Mouse (Mus musculus): ENCODE data around the gene Mthfsl.
"Not testable (repeated sequence)": the region's sequence is repeated elsewhere in the genome, so short reads cannot be mapped to it uniquely, and the experiment has no call there.

Gene Mthfsl

DNA sequence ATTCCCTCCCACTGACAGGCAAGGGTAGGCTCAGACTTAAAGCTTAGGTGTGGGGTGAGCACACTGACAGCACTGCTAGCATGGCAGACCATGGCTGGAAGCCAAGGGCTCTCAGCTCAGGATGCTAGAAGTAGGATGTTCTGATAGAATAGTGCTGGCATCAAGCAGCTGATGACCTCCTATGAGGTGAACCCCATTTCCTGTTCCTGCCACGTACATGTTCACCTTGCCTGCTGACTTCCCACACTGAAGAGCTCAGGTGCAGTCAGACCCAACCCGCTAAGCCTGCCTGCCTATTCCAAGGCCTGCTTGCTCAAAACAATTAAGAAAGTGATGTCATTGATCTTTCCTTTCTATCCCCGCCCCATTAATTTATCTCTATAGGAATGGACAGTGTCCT lies 30.6 kb downstream of the Mthfsl start:
- not testable (repeated sequence) for DNase-seq

DNA sequence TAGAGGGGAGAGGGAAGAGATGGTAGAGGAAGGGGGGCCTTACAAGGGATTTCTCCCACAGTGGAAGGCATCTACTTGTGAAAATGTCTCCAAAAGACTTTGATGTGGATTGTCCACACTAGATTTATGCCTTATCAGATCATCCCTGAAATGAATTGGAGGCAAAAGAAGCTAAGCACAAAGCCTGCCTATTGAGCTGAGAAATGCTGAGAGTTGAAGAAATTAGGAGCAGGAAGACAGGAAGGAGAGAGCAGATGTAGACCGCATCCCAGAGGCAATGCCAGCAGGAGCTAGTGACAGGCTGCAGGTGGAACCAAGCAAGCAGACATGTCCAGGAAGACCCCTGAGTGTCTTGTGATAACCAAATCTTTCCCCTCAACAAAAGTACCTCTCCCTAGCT lies 33.4 kb downstream of the Mthfsl start:
- DNase-seq: not testable (repeated sequence)

DNA sequence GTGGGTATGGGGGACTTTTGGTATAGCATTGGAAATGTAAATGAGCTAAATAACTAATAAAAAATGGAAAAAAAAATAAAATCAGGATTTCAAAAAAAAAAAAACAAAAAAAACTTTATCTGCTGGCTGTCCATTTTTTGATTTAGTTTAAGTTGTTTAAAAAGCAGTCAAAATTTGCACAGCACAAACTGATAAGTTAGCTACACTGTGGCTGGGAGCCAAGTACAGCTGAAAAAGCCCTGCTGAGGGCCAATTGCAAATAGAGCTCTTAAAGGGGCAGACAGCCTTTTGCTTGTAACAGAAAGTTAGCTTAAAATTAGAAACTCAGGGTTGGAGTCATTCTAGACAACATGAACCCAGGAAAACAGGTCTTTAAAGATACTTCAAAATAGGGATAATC lies 61.8 kb downstream of the Mthfsl start:
- DNase-seq: not testable (repeated sequence)

DNA sequence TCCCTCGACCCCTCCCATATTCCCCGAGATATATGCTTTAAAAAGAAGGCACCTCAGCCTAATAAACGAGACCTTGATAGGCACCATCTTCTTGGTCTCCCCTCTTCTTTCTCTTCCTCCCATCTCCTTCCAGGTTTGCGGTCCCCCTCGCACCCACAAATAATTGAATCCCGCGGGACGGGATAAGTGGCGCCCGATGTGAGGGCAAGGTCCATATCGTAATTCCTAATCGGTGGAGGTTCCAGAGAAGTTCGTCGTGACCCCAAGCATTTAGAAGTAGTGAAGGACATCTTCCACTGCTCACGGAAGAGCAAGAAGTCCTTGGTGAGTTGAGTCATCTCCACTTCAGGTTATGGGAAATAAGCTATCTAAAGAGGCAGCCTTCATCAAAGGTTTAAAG lies 69.4 kb downstream of the Mthfsl start:
- not testable (repeated sequence) for DNase-seq
